Mouse (Mus musculus) liver, adult 2 months (tissue): ENCODE results near the gene Sox30. TPM values are rescaled to one million over a fixed set of nuclear protein-coding genes. Genes with fewer than 3 reads are reported as not detected.
"Not testable (repeated sequence)": the region's sequence is repeated elsewhere in the genome, so short reads cannot be mapped to it uniquely, and the experiment has no call there.

ENCODE experiments used
- DNase-seq: peaks from one replicate; pipeline ENCODE4 v3.0.0-alpha.2; 2011; ENCODE audit warnings: low read depth, low spot score; ENCODE audit errors: extremely low read depth
- H3K27ac ChIP-seq: fragments of 200-500 bp; replicated peaks from 2 replicates; pipeline ENCODE4 v1.5.1; 2012; ENCODE audit warnings: low read depth, mild to moderate bottlenecking, control low read depth, inconsistent platforms, low read length; ENCODE audit not compliant: insufficient read depth
- H3K27me3 ChIP-seq: fragments of 200-500 bp; 2 replicates; pipeline ENCODE4 v1.6.1; 2012; ENCODE audit warnings: mild to moderate bottlenecking, moderate library complexity, low read length, inconsistent platforms; ENCODE audit not compliant: control insufficient read depth, insufficient read depth
- H3K36me3 ChIP-seq: fragments of 200-500 bp; 2 replicates; pipeline ENCODE4 v1.6.1; 2012; ENCODE audit warnings: low read length, inconsistent platforms; ENCODE audit not compliant: control insufficient read depth, insufficient read depth
- H3K4me1 ChIP-seq: fragments of 200-500 bp; 2 replicates; pipeline ENCODE4 v1.6.1; 2011; ENCODE audit warnings: low read length; ENCODE audit not compliant: control insufficient read depth, insufficient read depth
- H3K4me3 ChIP-seq: fragments of 200-500 bp; 2 replicates; pipeline ENCODE4 v1.5.1; 2011; ENCODE audit warnings: low read depth, mild to moderate bottlenecking, control low read depth, low read length, moderate library complexity; ENCODE audit not compliant: insufficient read depth
- H3K79me2 ChIP-seq: fragments of 200-500 bp; 2 replicates; pipeline ENCODE4 v1.6.1; 2012; ENCODE audit warnings: inconsistent platforms, mild to moderate bottlenecking, low read length, moderate library complexity; ENCODE audit not compliant: control insufficient read depth, insufficient read depth
- H3K9ac ChIP-seq: fragments of 200-500 bp; 2 replicates; pipeline ENCODE4 v1.6.1; 2012; ENCODE audit warnings: low read depth, mild to moderate bottlenecking, control low read depth, inconsistent platforms, low read length
- CTCF ChIP-seq: fragments of 200-500 bp; IDR thresholded peaks from 2 replicates; pipeline ENCODE4 v1.5.1; 2011; ENCODE audit warnings: low read depth, low read length, control low read depth
- POLR2A ChIP-seq: fragments of 200-500 bp; IDR thresholded peaks from 2 replicates; pipeline ENCODE4 v1.6.1; 2011; ENCODE audit warnings: low read length, control low read depth; ENCODE audit not compliant: insufficient read depth; ENCODE audit errors: extremely low read depth
- WGBS: fragments of 180-500 bp; shearing (Covaris S2); methylation state at CpG from one replicate; pipeline ENCODE4 v1.1.7; 2018; 5-methylcytosine and 5-hydroxymethylcytosine counted together
- polyA plus RNA-seq: library from polyadenylated mRNA; depleted of rRNA; stranded (reverse); fragments of >200 nt; gene quantifications from 2 replicates; pipeline ENCODE4 v1.2.3, GENCODE M21; 2012
- total RNA-seq: library from RNA; depleted of rRNA; stranded (reverse); fragments of >200 nt; gene quantifications from 2 replicates; pipeline ENCODE4 v1.2.3, GENCODE M21; 2014

Sox30 gene
- total and polyA plus RNA-seq, 2 experiments = under 0.01 TPM; not detected in 1

- Histone ChIP-seq H3K4me1 (no peaks in the 10 kb centered on the region), H3K79me2 (no peaks in the 10 kb centered on the region), H3K36me3 (no peaks in the 10 kb centered on the region), H3K27me3 (no peaks in the 10 kb centered on the region), H3K9ac (no peak overlapping the region), H3K27ac (no peak overlapping the region), H3K4me3 (no peak overlapping the region)
- TF ChIP-seq CTCF = no peak
- TF ChIP-seq POLR2A = no peak
- 87% methylated on average over 12 of the region's 12 CpGs for WGBS
- DNase-seq = no peak
Observed at GRCm38 (mm10) chr11:46041607-46042267, 61.6 kb downstream of the Sox30 start.

- no peak for DNase-seq
- Histone ChIP-seq H3K27ac (no peak overlapping the region), H3K4me3 (no peak overlapping the region), H3K9ac (no peak overlapping the region), H3K36me3 (no peaks in the 10 kb centered on the region), H3K79me2 (no peaks in the 10 kb centered on the region), H3K4me1 (no peaks in the 10 kb centered on the region), H3K27me3 (no peaks in the 10 kb centered on the region)
- TF ChIP-seq CTCF = no peak
- no peak for TF ChIP-seq POLR2A
- 92% methylated on average over 5 of the region's 5 CpGs for WGBS
Observed at GRCm38 (mm10) chr11:46044781-46045180, 64.7 kb downstream of the Sox30 start.

- H3K9ac ChIP-seq = no peak overlapping the region
- no peak for DNase-seq
- H3K36me3 ChIP-seq = no peaks in the 10 kb centered on the region
- 89% methylated on average over 3 of the region's 3 CpGs for WGBS
- no peaks in the 10 kb centered on the region for H3K4me1 ChIP-seq
- H3K27me3 ChIP-seq = no peaks in the 10 kb centered on the region
- no peak overlapping the region for H3K27ac ChIP-seq
- H3K79me2 ChIP-seq = no peaks in the 10 kb centered on the region
- H3K4me3 ChIP-seq = no peak overlapping the region
- TF ChIP-seq POLR2A (no peak), CTCF (no peak)
Observed at GRCm38 (mm10) chr11:46047264-46047663, 67.2 kb downstream of the Sox30 start.

- H3K27ac ChIP-seq, H3K4me3 ChIP-seq, H3K79me2 ChIP-seq, H3K36me3 ChIP-seq, H3K4me1 ChIP-seq, H3K9ac ChIP-seq: not testable (repeated sequence)
- DNase-seq = peak; percentile 51
- peak; percentile 93 for TF ChIP-seq CTCF
- peaks cover 11% of the 10 kb centered on the region for H3K27me3 ChIP-seq
- WGBS = 44% methylated on average over 19 of the region's 19 CpGs
Observed at GRCm38 (mm10) chr11:46052105-46052659, 72.1 kb downstream of the Sox30 start, which contains the start of gene Gm12166. TSS of gene Gm12166 (minus strand) at chr11:46052321.

- not testable (repeated sequence) for H3K9ac ChIP-seq, H3K79me2 ChIP-seq, DNase-seq, H3K27ac ChIP-seq, H3K4me3 ChIP-seq, H3K36me3 ChIP-seq, H3K4me1 ChIP-seq
- peaks cover 11% of the 10 kb centered on the region for H3K27me3 ChIP-seq
- 93% methylated on average over 3 of the region's 3 CpGs for WGBS
Observed at GRCm38 (mm10) chr11:46053457-46053856, 73.3 kb downstream of the Sox30 start.

- Histone ChIP-seq H3K4me3 (no peak overlapping the region), H3K79me2 (no peaks in the 10 kb centered on the region)
- no peak for TF ChIP-seq CTCF
- no peak for TF ChIP-seq POLR2A
Observed at GRCm38 (mm10) chr11:46054311-46054710, 74.2 kb downstream of the Sox30 start.

More at GRCm38 (mm10) chr11:46054311-46054710, 74.2 kb downstream of the Sox30 start:
- no peaks in the 10 kb centered on the region for H3K36me3 ChIP-seq
- H3K9ac ChIP-seq = no peak overlapping the region
- 68% methylated on average over 5 of the region's 5 CpGs for WGBS
- peaks cover 3% of the 10 kb centered on the region; the same call in 1 of the 2 replicates for H3K4me1 ChIP-seq
- H3K27me3 ChIP-seq = peaks cover 11% of the 10 kb centered on the region
- no peak overlapping the region for H3K27ac ChIP-seq
- no peak for DNase-seq
